Mouse (Mus musculus) neural tube, embryonic 13.5 days (tissue): ENCODE results near the gene Dusp7. TPM values are rescaled to one million over a fixed set of nuclear protein-coding genes. Genes with fewer than 3 reads are reported as not detected.

ENCODE experiments used
- ATAC-seq: fragments of 200-750 bp; cut with Nextera tagmentation; 2 replicates; pipeline ENCODE4 v1.8.0; 2017; ENCODE audit warnings: low read depth, mild to moderate bottlenecking, moderate TSS enrichment, moderate library complexity
- H3K27ac ChIP-seq: fragments of 300-500 bp; sonication (generic); replicated peaks from 2 replicates; pipeline ENCODE4 v1.5.1; 2015; ENCODE audit warnings: moderate library complexity, mild to moderate bottlenecking, inconsistent platforms
- H3K27me3 ChIP-seq: fragments of 300-500 bp; sonication (generic); 2 replicates; pipeline ENCODE4 v1.6.1; 2015; ENCODE audit warnings: mild to moderate bottlenecking, inconsistent platforms
- H3K36me3 ChIP-seq: fragments of 300-500 bp; sonication (generic); 2 replicates; pipeline ENCODE4 v1.6.1; 2015; ENCODE audit warnings: mild to moderate bottlenecking, inconsistent platforms
- H3K4me1 ChIP-seq: fragments of 300-500 bp; sonication (generic); replicated peaks from 2 replicates; pipeline ENCODE4 v1.6.1; 2015; ENCODE audit warnings: inconsistent platforms
- H3K4me2 ChIP-seq: fragments of 300-500 bp; sonication (generic); 2 replicates; pipeline ENCODE4 v1.6.1; 2015; ENCODE audit warnings: inconsistent platforms, mild to moderate bottlenecking, moderate library complexity
- H3K4me3 ChIP-seq: fragments of 300-500 bp; sonication (generic); 2 replicates; pipeline ENCODE4 v1.5.1; 2015; ENCODE audit warnings: mild to moderate bottlenecking, inconsistent platforms
- H3K9ac ChIP-seq: fragments of 300-500 bp; sonication (generic); 2 replicates; pipeline ENCODE4 v1.6.1; 2015; ENCODE audit warnings: moderate library complexity, mild to moderate bottlenecking, inconsistent platforms
- H3K9me3 ChIP-seq: fragments of 300-500 bp; sonication (generic); 2 replicates; pipeline ENCODE4 v1.6.1; 2016; ENCODE audit warnings: inconsistent platforms
- WGBS: fragments of 180-500 bp; shearing (Covaris S2); methylation state at CpG from one replicate; pipeline ENCODE4 v1.1.7; 2015; 5-methylcytosine and 5-hydroxymethylcytosine counted together
- polyA plus RNA-seq: library from polyadenylated mRNA; unstranded; fragments of >200 nt; fragmentation: Nextera tagmentation; extraction: Ambion mirVana; gene quantifications from 2 replicates; pipeline ENCODE4 v1.2.1, GENCODE M21; 2015

Gene Dusp7
- polyA plus RNA-seq, 1 experiment from 2014 or later: 12.3 TPM

- WGBS: 77% methylated on average over 6 of the region's 6 CpGs
- H3K36me3 ChIP-seq: no peaks in the 10 kb centered on the region
- H3K27ac ChIP-seq: no peak overlapping the region
- H3K9ac ChIP-seq: no peak overlapping the region
- no peak for ATAC-seq
- H3K27me3 ChIP-seq: no peaks in the 10 kb centered on the region
- H3K4me2 ChIP-seq: no peak overlapping the region
- no peaks in the 10 kb centered on the region for H3K4me1 ChIP-seq
- no peaks in the 10 kb centered on the region for H3K9me3 ChIP-seq
- no peak overlapping the region for H3K4me3 ChIP-seq
These were observed 43.3 kb downstream of the Dusp7 start for GRCm38 (mm10) chr9:106411729-106412128.

GRCm38 (mm10) chr9:106412210-106412609, 43.8 kb downstream of the Dusp7 start:
- WGBS: 75% methylated on average over 3 of the region's 3 CpGs
- Histone ChIP-seq H3K27me3 (no peaks in the 10 kb centered on the region; the same call in 1 of the 2 replicates), H3K4me2 (no peak overlapping the region), H3K9me3 (no peaks in the 10 kb centered on the region), H3K27ac (no peak overlapping the region), H3K36me3 (no peaks in the 10 kb centered on the region), H3K4me1 (no peaks in the 10 kb centered on the region), H3K4me3 (no peak overlapping the region), H3K9ac (no peak overlapping the region)
- no peak for ATAC-seq

- H3K9ac ChIP-seq: no peak overlapping the region
- ATAC-seq: no peak
- WGBS: 84% methylated on average over 5 of the region's 5 CpGs
These were observed 45.2 kb downstream of the Dusp7 start for GRCm38 (mm10) chr9:106413606-106414005.

GRCm38 (mm10) chr9:106416826-106417225, 48.4 kb downstream of the Dusp7 start:
- Histone ChIP-seq H3K36me3 (no peaks in the 10 kb centered on the region), H3K9me3 (no peaks in the 10 kb centered on the region), H3K4me1 (peaks cover 30% of the 10 kb centered on the region), H3K4me3 (no peak overlapping the region), H3K4me2 (no peak overlapping the region), H3K9ac (no peak overlapping the region), H3K27me3 (peaks cover 4% of the 10 kb centered on the region; the same call in 1 of the 2 replicates), H3K27ac (no peak overlapping the region)
- no peak for ATAC-seq
- 90% methylated on average over 6 of the region's 6 CpGs for WGBS

More at GRCm38 (mm10) chr9:106413606-106414005, 45.2 kb downstream of the Dusp7 start:
- Histone ChIP-seq H3K4me1 (peaks cover 13% of the 10 kb centered on the region), H3K36me3 (no peaks in the 10 kb centered on the region), H3K4me3 (no peak overlapping the region), H3K27me3 (no peaks in the 10 kb centered on the region; the same call in 1 of the 2 replicates), H3K4me2 (no peak overlapping the region), H3K27ac (no peak overlapping the region), H3K9me3 (no peaks in the 10 kb centered on the region)

- Histone ChIP-seq H3K4me2 (peak overlapping the region; percentile 62), H3K9ac (peak overlapping the region; percentile 62), H3K27ac (no peak overlapping the region), H3K27me3 (peaks cover 4% of the 10 kb centered on the region; the same call in 1 of the 2 replicates), H3K9me3 (no peaks in the 10 kb centered on the region), H3K4me1 (peaks cover 34% of the 10 kb centered on the region), H3K4me3 (peak overlapping the region; percentile 31), H3K36me3 (no peaks in the 10 kb centered on the region)
- ATAC-seq: peak; percentile 63
- WGBS: 19% methylated on average over 29 of the region's 29 CpGs
These were observed 49.6 kb downstream of the Dusp7 start for GRCm38 (mm10) chr9:106417841-106418625.

GRCm38 (mm10) chr9:106420608-106421007, 52.2 kb downstream of the Dusp7 start:
- Histone ChIP-seq H3K27ac (no peak overlapping the region), H3K27me3 (peaks cover 4% of the 10 kb centered on the region; the same call in 1 of the 2 replicates), H3K9me3 (no peaks in the 10 kb centered on the region), H3K36me3 (no peaks in the 10 kb centered on the region), H3K4me3 (no peak overlapping the region), H3K4me2 (peak overlapping the region; percentile 22), H3K9ac (peak overlapping the region; percentile 47), H3K4me1 (peaks cover 34% of the 10 kb centered on the region)
- 0% methylated on average over 2 of the region's 2 CpGs for WGBS
- no peak; the same call in 1 of the 2 replicates for ATAC-seq

GRCm38 (mm10) chr9:106421033-106421864, 52.8 kb downstream of the Dusp7 start:
- Histone ChIP-seq H3K4me1 (peaks cover 34% of the 10 kb centered on the region), H3K4me3 (no peak overlapping the region), H3K4me2 (peak overlapping the region; percentile 40), H3K9me3 (no peaks in the 10 kb centered on the region), H3K9ac (peak overlapping the region; percentile 47), H3K36me3 (no peaks in the 10 kb centered on the region), H3K27ac (no peak overlapping the region), H3K27me3 (peaks cover 4% of the 10 kb centered on the region; the same call in 1 of the 2 replicates)
- WGBS: 8% methylated on average over 18 of the region's 18 CpGs
- peak; percentile 24 for ATAC-seq

- 0% methylated on average over 3 of the region's 3 CpGs for WGBS
- Histone ChIP-seq H3K4me1 (peaks cover 34% of the 10 kb centered on the region), H3K27me3 (peaks cover 4% of the 10 kb centered on the region; the same call in 1 of the 2 replicates), H3K9ac (no peak overlapping the region), H3K36me3 (no peaks in the 10 kb centered on the region), H3K27ac (no peak overlapping the region), H3K9me3 (no peaks in the 10 kb centered on the region), H3K4me3 (no peak overlapping the region), H3K4me2 (peak overlapping the region; percentile 40)
- ATAC-seq: peak; percentile 75
These were observed 53.4 kb downstream of the Dusp7 start for GRCm38 (mm10) chr9:106421865-106422160.

Other genes starting within 250 kb of the Dusp7 start
- gene Glyctk, start 210.5 kb upstream of the Dusp7 start, polyA plus RNA-seq: 4.9 and 5.1 TPM in 2 replicates
- gene Wdr82, start 197.7 kb upstream of the Dusp7 start, polyA plus RNA-seq: 27.7 and 29.6 TPM in 2 replicates
- gene Ppm1m, start 168.9 kb upstream of the Dusp7 start, polyA plus RNA-seq: 18.7 and 22.8 TPM in 2 replicates
- 54.1 and 57.1 TPM in 2 replicates for gene Twf2, start 165.5 kb upstream of the Dusp7 start, polyA plus RNA-seq
- not detected in 2 replicates for gene Tlr9, start 146.0 kb upstream of the Dusp7 start, polyA plus RNA-seq
- gene Alas1, start 120.0 kb upstream of the Dusp7 start, polyA plus RNA-seq: 96.8 and 101 TPM in 2 replicates
- gene Poc1a, start 87.6 kb upstream of the Dusp7 start, polyA plus RNA-seq: 8.0 and 8.4 TPM in 2 replicates
- gene Rpl29, start 60.8 kb downstream of the Dusp7 start, polyA plus RNA-seq: 576 and 729 TPM in 2 replicates
- gene Acy1, start 69.7 kb downstream of the Dusp7 start, polyA plus RNA-seq: 27.9 and 31.0 TPM in 2 replicates
- 5.9 and 6.9 TPM in 2 replicates for gene Abhd14b, start 78.8 kb downstream of the Dusp7 start, polyA plus RNA-seq
- 49.7 and 57.4 TPM in 2 replicates for gene Abhd14a, start 79.0 kb downstream of the Dusp7 start, polyA plus RNA-seq
- gene Pcbp4, start 84.7 kb downstream of the Dusp7 start, polyA plus RNA-seq: 257 and 262 TPM in 2 replicates
- gene Gpr62, start 97.3 kb downstream of the Dusp7 start, polyA plus RNA-seq: 0.73 and 0.92 TPM in 2 replicates
- 42.3 and 43.7 TPM in 2 replicates for gene Rrp9, start 107.3 kb downstream of the Dusp7 start, polyA plus RNA-seq
- 1.3 TPM in 2 replicates for gene Parp3, start 108.3 kb downstream of the Dusp7 start, polyA plus RNA-seq
- not detected in 2 replicates for gene Iqcf1, start 131.3 kb downstream of the Dusp7 start, polyA plus RNA-seq
- gene Iqcf5, start 145.9 kb downstream of the Dusp7 start, polyA plus RNA-seq: not detected in 2 replicates
- not detected in 2 replicates for gene Iqcf3, start 193.0 kb downstream of the Dusp7 start, polyA plus RNA-seq
- gene Iqcf4, start 202.4 kb downstream of the Dusp7 start, polyA plus RNA-seq: not detected in 2 replicates